Mouse (Mus musculus) layer of hippocampus, adult 9-11 months (tissue): Measurements from ENCODE around the gene Extl1.
"Not testable (repeated sequence)": the region's sequence is repeated elsewhere in the genome, so short reads cannot be mapped to it uniquely, and the experiment has no call there.

Experiments used
- DNase-seq: peaks from one replicate; pipeline ENCODE4 v3.0.0; 2022

Extl1 gene

DNA sequence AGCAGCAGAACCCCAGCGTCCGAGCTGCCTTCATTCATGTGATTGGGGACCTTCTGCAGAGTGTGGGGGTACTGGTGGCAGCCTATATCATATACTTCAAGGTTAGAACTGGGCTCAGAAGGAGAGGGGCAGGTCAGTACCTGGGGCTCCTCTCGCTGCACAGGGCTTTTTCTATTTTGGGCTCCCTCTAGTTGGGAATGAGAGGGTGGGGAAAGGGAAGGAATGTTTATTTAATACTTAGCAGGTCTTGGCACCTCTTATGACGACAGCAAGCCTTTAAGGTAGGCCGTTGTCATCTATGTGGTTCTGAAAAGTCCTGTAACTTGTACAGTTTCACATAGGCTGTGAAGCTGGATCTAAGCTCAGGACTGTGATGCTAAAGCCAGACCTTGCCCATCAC is 35.1 kb downstream of the Extl1 start:
- no peak for DNase-seq

DNA sequence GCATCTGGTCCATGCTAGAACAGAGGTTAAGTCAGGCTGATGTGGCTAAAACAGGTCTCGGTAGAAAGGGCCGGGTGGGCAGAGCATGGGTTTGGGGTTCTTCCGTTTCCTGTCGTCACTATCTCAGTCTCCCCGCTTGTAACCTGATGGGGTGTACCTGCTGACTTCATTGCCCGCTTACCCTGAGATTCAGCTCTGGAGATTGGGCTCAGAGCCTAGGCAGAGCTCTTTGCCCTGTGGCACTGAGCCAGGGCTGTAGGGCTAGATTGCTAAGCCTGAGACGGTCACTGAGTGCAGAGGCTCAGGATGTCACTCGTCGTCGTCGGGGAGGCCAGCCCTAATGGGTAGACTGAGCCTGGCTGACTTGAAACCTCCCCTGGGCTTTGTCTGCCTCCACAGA is 35.6 kb downstream of the Extl1 start:
- DNase-seq: no peak

DNA sequence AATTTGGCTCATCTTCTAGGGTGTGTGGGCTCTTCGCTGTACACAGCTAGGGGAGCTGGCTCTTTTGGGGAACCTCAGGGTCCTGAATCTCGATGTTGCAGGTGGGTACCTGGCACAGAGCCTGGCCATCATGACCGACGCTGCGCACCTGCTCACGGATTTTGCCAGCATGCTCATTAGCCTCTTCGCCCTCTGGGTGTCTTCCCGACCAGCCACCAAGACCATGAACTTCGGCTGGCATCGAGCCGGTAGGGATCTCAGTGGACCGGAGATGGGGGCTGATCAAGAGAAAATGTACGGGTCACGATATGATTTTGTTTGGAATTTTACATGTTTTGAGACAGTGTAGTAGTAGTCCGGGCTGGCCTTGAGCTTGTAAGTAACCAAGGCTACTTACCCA is 37.8 kb downstream of the Extl1 start:
- no peak for DNase-seq

DNA sequence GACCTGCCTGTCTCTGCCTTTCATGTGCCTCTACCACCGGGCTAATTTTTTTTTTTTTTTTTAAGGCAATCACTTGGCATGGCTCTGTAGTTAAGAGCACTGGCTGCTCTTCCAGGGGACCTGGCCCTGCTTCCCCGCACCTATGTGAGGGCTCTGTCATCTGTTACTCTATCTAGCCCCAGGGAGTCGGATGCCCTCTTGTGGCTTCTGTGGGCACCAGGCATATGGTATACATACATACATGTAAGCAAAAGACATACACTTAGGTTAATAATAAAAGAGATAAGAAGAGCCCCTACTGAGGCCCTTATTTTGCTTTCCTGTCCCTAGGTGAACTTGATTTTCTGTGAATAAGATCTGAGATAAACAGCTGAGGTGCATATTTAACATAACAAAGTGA is 39.0 kb downstream of the Extl1 start:
- DNase-seq: no peak

DNA sequence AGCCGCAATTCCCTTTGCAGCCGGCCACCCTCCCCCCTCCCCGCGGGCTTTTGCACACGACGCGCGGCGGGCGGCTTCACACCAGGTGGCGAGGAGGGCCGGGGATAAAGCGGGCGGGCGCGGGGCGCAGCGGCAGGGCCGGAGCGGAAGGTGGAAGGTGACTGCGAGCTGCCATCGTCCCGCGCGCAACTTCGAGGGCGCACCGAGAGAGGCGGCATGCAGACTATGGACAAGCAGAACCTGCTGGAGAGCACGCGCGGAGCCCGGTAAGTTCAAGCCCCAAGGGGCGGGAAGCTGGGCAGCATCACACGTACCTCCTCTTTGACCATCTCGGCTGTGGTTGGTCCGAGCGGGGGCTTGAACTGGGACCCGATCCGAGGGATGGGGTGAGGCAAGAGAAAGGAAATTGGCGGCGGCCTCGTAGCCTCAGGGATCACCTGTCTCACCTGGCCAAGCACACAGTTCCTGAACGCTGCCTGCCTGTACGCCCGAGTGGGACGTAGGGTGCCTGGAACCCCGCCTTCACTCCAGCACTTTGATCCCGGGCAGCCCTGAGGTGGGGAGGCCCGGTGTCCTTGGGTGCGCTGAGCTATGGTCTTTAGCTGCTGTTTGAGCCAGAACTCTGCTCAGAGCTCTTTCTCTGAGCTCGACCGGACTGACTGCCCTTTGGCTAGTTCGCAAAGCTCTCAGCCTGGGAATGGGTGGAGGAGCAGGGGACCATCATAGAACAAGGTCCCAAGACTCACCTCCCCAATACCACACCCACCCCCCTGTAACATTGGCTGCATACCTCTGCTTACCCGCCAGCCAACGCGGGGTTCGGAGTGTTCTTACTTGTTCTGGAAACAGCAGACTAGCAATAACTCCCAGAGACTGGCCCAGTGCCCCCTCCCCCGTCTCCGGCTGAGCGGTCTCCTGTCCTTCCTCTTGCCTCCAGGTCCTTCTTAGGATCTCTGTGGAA is 40.3 kb downstream of the Extl1 start, which contains the start of gene Slc30a2:
Slc30a2 (plus strand) TSS at position 111 of the 961 bp plus-strand sequence.
- DNase-seq: no peak

DNA sequence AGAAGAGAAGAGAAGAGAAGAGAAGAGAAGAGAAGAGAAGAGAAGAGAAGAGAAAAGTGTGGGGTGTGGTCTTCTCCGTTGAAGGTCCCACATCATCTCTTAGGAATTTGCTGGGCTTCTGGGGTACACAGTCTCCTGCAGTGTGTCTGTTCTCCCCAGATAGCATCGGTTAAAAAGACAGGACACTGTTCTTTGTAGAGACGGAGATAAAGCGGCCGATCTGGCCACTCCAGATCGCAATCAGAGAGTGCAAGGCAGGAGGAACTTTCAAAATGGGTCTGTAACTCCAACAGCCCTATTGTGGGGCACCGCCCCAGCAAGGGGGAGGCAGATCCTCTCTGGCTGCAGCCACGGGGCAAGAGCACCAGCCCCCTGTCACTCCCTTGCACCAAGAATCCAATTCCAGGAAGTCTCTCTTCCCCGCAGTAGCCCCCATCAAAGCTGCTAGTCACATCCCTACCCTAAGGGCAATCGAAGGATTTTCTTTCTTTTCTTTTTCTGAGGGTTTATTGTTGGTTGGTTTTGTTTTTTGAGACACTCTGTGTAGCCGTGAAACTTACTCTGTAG is 41.4 kb downstream of the Extl1 start:
- no peak for DNase-seq

DNA sequence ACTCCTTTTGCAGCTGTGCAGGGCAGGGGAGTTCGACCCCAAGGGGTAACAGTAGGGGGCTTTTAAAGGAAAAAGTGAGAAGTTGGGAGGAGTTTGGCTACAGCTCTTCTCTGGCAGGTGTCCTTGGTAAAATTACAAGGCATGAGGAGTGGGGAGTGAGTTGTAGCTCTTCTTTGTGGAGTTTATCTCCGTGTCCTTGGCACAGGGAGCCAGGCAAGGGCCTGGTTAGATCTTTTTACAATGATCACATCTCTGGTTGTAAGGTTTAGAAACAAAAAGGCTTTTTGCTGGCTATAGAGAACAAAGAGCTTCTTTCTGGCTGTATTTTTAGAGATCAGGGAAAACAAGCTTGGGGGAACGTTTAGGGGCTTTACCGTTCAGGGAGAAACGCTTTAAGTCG is 42.4 kb downstream of the Extl1 start:
- DNase-seq: not testable (repeated sequence)

DNA sequence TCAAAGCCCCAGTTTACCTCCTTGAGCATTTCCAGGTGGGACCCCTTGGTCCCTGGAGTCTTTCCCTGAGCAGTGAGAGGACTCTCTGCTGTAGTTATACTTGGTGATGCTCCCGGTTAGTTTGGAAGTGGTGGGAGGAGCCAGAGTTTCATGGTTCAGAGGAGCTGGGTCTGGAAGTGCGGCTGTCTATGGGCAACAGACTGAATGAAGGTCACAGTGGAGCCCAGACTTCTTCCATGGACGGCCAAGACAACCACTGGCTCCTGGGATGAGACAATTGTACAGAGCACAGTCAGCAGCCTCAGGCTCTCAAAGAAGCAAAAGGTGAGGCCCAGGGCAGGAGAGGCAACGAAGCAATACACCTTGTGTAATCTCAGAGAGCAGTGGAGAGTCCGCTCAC is 53.4 kb downstream of the Extl1 start:
- no peak for DNase-seq

DNA sequence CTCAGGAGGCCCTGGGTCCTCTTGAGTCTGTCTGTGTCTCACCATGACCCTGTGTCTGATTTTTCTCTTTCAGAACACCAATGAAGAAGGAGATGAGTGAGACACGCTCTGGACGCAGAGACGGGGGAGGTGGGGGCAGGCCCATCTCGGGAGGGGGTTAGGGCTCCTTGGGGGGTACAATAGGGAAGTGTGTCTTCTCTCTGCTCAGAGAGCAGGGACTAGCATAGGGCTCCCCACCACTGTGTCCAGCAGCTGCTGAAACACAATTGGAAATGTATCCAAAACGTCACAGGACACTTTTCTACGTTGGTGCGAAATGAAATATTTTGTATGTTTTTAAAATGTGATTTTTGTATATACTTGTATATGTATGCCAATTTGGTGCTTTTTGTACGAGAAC is 54.8 kb downstream of the Extl1 start:
- no peak for DNase-seq

DNA sequence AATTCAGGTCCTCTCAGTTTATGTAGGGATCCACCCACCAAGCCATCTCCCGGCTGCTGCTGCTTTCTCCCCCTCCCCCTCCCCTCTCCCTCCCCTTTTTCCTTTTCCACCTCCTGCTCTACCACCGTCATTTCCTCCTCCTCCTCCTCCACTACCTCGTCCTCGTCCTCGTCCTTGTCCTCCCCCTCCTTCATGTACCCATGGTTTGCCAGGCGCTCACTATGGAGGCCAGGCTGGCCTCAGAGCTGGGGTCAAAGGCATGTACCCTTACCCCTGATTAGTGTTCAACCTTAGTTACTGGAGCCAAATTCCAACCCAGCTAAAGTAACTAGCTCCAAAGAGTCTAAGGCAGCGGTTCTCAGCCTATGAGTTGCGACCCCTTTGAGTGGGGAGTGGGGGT is 55.5 kb downstream of the Extl1 start:
- no peak for DNase-seq

DNA sequence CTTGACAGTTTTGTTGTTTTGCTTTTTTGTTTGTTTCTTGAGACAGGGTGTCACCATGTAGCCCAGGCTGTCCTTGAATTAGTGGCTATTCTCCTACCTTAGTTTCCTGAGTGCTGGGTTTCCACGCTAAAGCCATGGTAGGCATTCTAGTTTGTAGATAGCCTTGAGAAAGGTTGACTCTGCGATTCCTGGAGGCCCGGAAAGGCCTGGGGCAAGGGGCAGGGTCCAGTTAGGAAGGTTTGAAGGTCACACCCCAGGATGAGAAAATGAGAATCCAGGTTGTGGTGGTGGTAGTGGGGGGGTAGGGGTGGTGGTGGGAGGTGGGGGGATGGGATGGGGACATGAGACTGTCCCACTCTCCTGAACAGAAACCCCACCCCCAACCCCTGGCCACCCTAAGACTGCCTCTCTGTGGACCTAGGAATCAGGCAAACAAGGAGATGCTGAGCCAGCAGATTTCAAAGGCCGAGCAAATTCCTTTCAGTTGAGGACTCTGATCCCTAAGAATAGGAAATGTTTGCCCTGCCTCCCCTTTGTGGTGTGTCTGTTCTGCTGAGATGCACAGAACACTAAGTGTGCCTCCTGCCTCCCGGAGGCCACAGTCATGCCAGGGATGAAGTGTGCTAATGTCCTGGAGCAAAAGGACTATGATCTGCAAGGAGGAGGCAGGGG is 56.7 kb downstream of the Extl1 start:
- DNase-seq: no peak

DNA sequence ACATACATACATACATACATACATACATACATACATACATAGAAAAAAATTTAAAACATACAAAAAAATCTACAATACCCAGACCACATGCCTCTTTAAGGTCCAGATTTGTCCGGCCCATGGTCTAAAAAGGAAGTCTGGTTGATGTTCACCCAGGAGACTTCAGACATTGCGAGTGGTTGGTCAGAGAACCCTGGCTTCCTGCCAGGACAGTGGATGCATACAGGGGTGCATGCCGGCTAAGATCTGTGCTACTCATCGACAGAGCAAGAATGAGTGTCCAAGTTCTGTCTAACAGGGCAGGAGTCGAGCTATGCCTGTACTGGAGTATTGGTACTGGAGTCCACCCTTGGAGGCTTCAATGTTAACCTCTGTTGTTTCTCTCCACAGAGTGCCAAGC is 59.0 kb downstream of the Extl1 start:
- no peak for DNase-seq

DNA sequence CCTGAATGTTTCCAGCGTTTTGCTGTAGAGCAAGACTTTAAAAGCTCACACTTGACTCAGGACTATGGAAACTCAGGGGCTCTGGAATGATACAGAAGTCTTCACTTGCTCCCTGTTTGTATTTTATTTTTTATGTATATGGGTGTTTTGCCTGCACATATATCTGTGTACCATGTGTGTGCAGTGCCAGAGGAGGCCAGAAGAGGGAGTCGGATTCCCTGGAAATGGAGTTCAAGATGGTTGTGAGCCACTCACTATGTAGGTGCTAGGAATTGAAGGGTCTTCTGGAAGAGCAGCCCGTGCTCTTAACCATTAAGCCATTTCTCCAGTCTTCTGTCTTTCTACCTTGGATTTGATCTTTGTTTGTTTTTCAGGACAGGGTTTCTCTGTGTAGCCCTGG is 62.1 kb downstream of the Extl1 start:
- DNase-seq: no peak

DNA sequence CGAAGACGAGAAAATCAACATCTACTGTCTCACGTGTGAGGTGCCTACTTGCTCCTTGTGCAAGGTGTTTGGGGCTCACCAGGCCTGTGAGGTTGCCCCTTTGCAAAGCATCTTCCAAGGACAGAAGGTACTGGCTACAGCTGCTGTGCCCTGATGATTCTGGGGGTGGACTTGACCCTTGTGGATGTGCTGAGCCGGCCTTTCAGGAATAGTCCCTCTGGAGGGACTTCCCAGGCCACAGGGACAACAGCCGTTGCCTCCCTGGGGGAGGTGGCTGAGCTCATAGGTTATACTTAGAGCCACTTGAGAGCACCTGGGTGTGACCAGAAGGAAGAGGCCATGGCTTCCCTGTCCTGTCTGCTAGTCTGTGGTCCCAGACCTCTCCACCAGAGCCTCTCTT is 64.0 kb downstream of the Extl1 start:
- DNase-seq: no peak

DNA sequence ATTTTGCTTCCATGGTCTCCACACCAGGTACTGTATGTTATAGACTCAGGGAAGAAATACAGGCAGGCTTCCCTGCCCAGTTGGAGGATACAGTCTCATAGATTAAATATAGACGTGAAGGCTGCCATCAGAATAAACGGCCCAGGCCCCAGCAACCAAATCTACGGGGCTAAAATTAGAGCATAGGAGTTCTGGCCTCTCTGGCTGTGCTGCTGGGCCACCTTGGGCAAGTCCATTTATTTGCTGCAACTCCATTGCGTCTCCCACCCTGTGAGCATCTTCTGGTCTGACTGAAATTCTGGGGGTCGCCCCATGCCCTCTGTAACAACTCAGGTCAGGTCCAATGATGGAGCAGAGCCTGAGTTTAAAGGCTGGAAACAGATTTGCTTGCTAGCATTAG is 64.6 kb downstream of the Extl1 start:
- no peak for DNase-seq

DNA sequence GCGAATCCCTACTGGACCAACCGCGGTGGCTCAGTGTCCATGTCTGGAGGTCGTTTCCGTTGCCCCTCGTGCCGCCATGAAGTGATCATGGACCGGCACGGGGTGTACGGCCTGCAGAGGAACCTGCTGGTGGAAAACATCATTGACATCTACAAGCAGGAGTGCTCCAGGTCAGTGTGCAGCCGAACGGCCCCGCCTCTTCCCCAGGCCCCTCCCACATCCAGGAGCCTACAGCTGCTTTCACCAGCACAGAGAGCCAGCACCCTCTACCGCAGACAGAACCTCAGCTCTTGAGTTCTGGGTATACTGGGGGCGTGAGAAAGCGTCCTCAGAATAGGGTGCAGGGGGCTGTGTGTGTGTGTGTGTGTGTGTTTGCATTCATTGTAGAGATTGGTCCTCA is 67.3 kb downstream of the Extl1 start:
- no peak for DNase-seq

DNA sequence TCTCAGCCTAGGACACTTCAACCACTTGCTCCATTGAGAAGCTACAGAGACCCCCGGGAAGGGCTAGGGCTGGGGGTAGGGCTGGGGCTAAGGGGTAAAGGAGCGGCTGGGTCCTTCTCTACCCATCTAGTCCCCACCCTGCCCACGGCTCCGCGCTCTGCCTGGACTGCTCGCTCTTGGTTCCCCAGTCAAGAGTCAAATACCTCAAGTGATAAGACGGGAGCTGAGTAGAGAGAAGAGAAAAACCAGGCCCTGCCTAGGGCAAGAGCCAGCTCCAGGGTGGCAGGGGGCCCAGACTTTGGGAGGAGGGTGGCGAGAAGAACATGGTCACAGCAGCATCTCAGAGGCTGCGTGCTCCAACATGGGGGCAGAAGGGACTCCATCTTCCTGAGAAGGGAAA is 68.2 kb downstream of the Extl1 start:
- no peak for DNase-seq

DNA sequence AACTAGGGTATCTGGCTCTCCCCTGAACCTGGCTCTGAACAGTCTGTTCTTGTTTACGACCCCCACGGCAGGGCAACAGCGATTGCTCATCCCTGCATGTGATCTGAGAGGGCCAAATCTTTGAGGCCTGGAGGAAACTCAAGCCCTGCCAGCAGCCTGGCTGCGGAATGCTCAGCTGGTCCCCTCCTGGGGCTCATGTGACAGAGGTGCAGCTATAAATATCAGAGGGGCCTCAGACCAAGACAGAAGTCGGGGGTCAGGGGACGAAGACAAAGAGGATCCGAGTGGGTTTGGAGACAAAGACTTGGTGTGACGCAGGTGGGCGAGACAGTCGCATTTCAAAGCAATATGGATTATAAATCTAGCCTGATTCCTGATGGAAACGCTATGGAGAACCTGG is 68.8 kb downstream of the Extl1 start, which contains the start of gene Trim63:
Trim63 (plus strand) TSS at position 245 of the 400 bp plus-strand sequence.
- no peak for DNase-seq

DNA sequence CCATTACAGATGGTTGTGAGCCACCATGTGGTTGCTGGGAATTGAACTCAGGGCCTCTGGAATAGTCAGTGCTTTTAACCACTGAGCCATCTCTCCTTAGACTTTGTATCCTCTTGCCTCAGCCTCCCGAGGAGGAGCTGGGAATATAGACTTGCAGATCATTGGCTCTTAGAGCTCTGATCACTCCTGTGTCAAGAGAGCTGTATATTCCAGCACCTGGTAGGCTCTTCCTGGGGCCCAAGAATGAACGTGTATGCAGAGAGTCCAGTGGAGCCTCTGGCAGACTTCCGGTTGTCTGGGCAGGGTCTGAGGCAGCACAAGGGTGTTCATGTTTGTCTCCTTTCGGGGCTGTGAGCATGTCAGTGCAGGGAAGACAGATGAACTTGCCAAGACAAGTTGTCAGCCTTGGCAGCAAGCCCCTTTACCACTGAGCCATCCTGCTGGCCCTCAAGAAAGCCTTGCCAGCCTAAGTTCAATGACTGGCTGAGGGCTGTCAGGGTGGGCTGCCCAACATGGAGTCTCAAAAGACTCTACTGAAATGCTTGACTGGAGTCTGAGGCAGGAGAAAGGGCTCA is 69.5 kb downstream of the Extl1 start:
- no peak for DNase-seq

DNA sequence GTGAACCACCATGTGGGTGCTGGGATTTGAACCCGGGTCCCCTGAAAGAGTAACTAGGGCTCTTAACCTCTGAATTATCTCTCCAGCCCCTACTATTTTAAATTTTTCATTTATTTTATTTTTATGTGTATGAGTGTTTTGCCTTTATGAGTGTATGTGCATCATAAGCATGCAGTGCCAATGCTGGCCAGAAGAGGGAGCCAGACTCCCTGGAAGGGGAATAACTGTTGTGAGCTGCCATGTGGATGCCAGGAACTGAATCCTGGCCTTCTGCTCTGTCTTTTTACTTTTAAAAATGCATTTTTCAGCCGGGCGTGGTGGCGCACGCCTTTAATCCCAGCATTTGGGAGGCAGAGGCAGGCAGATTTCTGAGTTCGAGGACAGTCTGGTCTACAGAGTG is 70.7 kb downstream of the Extl1 start:
- DNase-seq: no peak

DNA sequence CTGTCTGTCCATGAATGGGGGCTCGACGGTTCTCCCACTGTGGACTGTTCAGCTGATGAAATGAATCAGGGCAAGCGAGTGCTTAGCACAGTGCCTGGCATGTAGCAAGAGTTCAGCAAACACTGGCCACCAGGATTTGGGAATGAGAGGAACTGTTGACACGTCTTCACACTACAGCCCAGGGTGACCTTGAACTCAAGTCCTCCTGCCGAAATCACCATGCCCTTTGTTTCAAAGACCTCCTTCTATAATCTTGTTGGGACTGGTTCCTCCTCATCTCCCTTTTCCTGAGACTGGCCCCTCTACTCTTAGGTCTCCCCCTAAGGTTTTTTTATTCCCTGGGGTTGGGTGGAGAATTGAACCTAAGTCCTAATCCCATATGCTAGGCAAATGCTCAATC is 71.3 kb downstream of the Extl1 start:
- DNase-seq: no peak

DNA sequence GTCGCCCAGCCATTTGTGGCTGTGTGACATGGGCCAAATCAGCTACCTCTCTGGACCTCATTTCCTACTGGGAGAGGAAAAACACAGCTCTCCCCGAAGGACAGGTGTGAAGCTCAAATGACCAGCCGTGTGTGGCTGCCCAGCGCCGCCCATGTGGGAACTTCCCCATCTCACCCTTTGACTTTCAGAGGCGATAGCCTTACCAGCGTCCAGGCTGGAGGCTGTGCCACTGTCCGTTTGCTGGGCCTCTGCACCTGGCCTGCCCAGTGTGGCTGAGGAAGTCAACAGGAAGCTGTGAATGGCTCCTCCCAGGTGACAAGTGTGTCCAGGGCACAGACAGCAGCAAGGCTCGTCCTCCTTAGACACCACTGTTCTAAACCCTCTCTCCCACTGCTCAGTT is 71.9 kb downstream of the Extl1 start:
- no peak for DNase-seq

DNA sequence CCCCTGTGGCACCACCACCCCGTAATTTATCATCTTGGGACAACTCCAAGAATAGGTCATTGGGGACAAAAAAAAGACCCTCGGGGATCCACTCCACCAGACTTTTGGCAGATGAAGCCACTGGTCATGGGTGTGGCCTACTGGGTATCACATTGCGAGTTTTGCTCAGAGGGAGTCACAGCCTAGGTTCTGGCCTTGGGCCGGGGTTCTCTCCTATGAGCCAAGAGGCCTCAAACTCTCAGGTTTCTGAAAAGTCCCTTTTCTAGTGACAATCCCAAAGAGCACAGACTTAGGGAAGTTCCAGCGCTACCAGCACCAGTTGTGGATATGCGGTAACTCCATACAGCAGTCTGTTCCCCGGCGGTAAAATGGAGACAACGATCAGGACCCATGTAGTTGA is 73.0 kb downstream of the Extl1 start:
- no peak for DNase-seq

DNA sequence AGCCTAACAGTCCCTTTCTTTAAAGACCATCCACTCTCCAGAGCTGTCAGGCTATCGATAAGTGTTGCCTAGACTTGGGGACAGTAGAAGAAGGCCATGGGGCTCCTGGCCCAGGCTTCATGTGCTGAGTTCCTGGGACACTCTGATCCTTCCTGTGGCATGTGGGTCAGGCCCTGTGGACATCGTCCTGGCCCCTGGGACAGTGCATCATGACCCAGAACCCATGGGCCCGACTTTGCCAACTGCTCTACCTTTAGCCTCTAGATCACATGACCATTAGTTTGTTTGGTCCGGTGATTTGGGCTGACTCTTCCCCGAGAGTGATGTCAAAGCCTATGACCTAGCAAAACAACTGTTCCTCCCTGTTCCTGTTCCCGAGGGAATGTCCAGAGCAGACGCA is 73.5 kb downstream of the Extl1 start:
- DNase-seq: no peak
